Comparison of ENCODE assay signal across 8 mouse cellular contexts in the genomic region with DNA sequence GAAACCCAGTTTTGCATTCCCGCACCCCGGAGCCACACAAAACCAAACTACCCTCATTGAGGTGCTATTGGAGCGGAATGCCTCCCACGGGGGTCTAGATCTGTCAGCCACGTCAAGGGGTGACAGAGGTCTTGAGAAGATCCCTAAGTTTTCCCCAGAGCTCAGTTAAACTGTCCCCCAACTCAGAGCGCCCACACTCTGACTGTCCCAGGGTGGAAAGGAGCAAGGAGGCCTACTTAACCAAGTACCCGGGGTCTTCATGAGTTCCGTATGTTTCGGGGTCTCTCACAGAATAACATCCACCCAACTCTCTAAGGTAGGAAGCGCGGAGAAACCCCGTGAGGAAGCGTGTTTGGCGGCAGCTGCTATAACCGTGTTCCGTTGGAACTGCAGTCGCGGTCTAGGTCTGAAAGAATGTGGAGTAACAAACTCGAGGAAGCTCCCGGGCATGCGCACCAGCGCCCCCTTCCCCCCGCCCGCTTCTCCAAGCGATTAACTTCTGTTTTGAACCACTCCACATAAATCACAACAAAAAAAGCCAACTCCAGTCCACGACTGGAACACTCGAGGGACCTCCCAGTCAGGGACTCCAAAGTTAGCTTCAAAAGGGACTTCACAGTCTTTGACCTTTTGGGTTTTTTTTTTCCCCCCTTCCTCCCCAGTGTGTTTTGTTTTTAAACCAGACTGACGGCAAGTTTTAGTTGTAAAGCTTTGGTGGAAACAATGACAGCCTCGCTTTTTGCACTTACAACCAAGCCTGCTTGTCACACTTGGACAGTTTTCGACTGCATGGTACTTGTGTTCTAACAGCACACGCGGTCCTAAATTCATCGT. TPM values are rescaled to one million over a fixed set of nuclear protein-coding genes. Genes with fewer than 3 reads are reported as not detected.
A peak's percentile ranks its signal among the peaks of the same experiment; 100 is the strongest.
DNase-seq lines count a peak whose midpoint lies in the region; ATAC-seq and TF ChIP-seq lines count a peak whose summit lies in the region.

No protein-coding gene starts in this region.

- peak overlapping the region; percentile 99 for H3K4me2 ChIP-seq in heart, embryonic 16.5 days (ENCODE audit: low read depth, low read length)
- peak overlapping the region; percentile 94 for H3K4me2 ChIP-seq in lung, postnatal 0 days (replicated peaks; ENCODE audit: low read depth, low read length)

- H3K27me3 ChIP-seq in C2C12 (ENCODE audit: control insufficient read depth, insufficient read depth, insufficient read length): no peaks in the 10 kb centered on the region
- H3K27me3 ChIP-seq in heart, embryonic 16.5 days (ENCODE audit: control insufficient read depth, insufficient read depth, low read length): no peaks in the 10 kb centered on the region
- no peaks in the 10 kb centered on the region for H3K27me3 ChIP-seq in lung, postnatal 0 days (replicated peaks; ENCODE audit: insufficient read depth, low read length)

- 0 out of 2 replicates have a peak, but pooled peaks have one; percentile 46 for ATAC-seq in erythroid progenitor cell, adult 5-6 weeks (replicated peaks; ENCODE audit: low FRiP score, poor library complexity, severe bottlenecking)
- ATAC-seq in heart, embryonic 16.5 days (replicated peaks; ENCODE audit: extremely low read depth, insufficient read depth, low FRiP score): no peak
- 0 out of 2 replicates have a peak, but pooled peaks have one; percentile 6 for ATAC-seq in lung, postnatal 0 days

- H3K79me3 ChIP-seq in C2C12 (ENCODE audit: low read depth): peaks cover 63% of the 10 kb centered on the region

- H3K9ac ChIP-seq in heart, embryonic 16.5 days (ENCODE audit: low read length): peak overlapping the region; percentile 79
- H3K9ac ChIP-seq in lung, postnatal 0 days (replicated peaks; ENCODE audit: low read depth): peak overlapping the region; percentile 89

- H3K36me3 ChIP-seq in C2C12 (ENCODE audit: control insufficient read depth, insufficient read depth): peaks cover 22% of the 10 kb centered on the region
- H3K36me3 ChIP-seq in heart, embryonic 16.5 days (ENCODE audit: control insufficient read depth, insufficient read depth): peaks cover 4% of the 10 kb centered on the region; the same call in 1 of the 2 replicates
- H3K36me3 ChIP-seq in lung, postnatal 0 days (ENCODE audit: insufficient read depth, low read length): no peaks in the 10 kb centered on the region

- peak overlapping the region; percentile 79 for H3K4me3 ChIP-seq in C2C12 (ENCODE audit: insufficient read depth, poor library complexity, severe bottlenecking)
- peak overlapping the region; percentile 80 for H3K4me3 ChIP-seq in heart, embryonic 16.5 days (ENCODE audit: low read length)
- peak overlapping the region; percentile 62 for H3K4me3 ChIP-seq in lung, postnatal 0 days (ENCODE audit: low read depth, low read length)
- H3K4me3 ChIP-seq in olfactory bulb, adult 2 months (ENCODE audit: insufficient read depth, low read depth, low read length): peak overlapping the region; percentile 40

- H3K27ac ChIP-seq in heart, embryonic 16.5 days (ENCODE audit: low read length): peak overlapping the region; percentile 92
- peak overlapping the region; percentile 98 for H3K27ac ChIP-seq in lung, postnatal 0 days (ENCODE audit: low read length)
- peak overlapping the region; percentile 44 for H3K27ac ChIP-seq in olfactory bulb, adult 2 months (ENCODE audit: insufficient read depth, low read depth, low read length)

- H3K9me3 ChIP-seq in heart, embryonic 16.5 days (replicated peaks; ENCODE audit: control insufficient read depth, low read length): no peaks in the 10 kb centered on the region
- no peaks in the 10 kb centered on the region for H3K9me3 ChIP-seq in lung, postnatal 0 days (ENCODE audit: low read length)

- TF ChIP-seq CTCF in C2C12 (IDR thresholded peaks at IDR 0.05; ENCODE audit: control insufficient read depth, insufficient read depth, insufficient read length): no peak
- peak; percentile 53 for TF ChIP-seq CTCF in lung, postnatal 0 days (IDR thresholded peaks at IDR 0.05)
- no peak for TF ChIP-seq CTCF in olfactory bulb, adult 2 months (IDR thresholded peaks at IDR 0.05; ENCODE audit: insufficient read depth, low read depth, low read length)

- peaks cover 79% of the 10 kb centered on the region for H3K79me2 ChIP-seq in C2C12 (ENCODE audit: control insufficient read depth, insufficient read depth)

- TF ChIP-seq EP300 in lung, postnatal 0 days (IDR thresholded peaks at IDR 0.05): peak; percentile 54

- WGBS in heart, embryonic 16.5 days: 0% methylated on average over 33 of the region's 33 CpGs
- under 1% methylated on average over 33 of the region's 33 CpGs for whole genome bisulfite sequencing in lung, postnatal 0 days
- WGBS in olfactory bulb, adult 2 months: 2% methylated on average over 33 of the region's 33 CpGs

- peak; percentile 95 to 99 for DNase-seq in adrenal gland, adult (ENCODE audit: inconsistent age in 2 of 2, low spot score in 1 of 2)
- peak; percentile 97 for DNase-seq in kidney, postnatal 14 days
- DNase-seq in lung, postnatal 0 days (ENCODE audit: low spot score): peak; percentile 96
- DNase-seq in thymus, postnatal 4 days: peak; percentile 92

- H3K4me1 ChIP-seq in heart, embryonic 16.5 days (ENCODE audit: control insufficient read depth, insufficient read depth, low read length): peaks cover 14% of the 10 kb centered on the region
- H3K4me1 ChIP-seq in lung, postnatal 0 days (ENCODE audit: insufficient read depth, low read depth, low read length): no peaks in the 10 kb centered on the region; the same call in 1 of the 2 replicates
- peaks cover 29% of the 10 kb centered on the region for H3K4me1 ChIP-seq in olfactory bulb, adult 2 months (ENCODE audit: control insufficient read depth, insufficient read depth, low read length)

- peak overlapping the region; percentile 92 for H3ac ChIP-seq in C2C12 (ENCODE audit: control insufficient read depth, insufficient read length, low read depth)

- no peak for TF ChIP-seq POLR2A in olfactory bulb, adult 2 months (IDR thresholded peaks at IDR 0.05; ENCODE audit: insufficient read depth, low read depth, low read length)

TF ChIP-seq in C2C12, 6 proteins besides CTCF, POLR2A, EP300 and RAD21:
- TF ChIP-seq CEBPB (IDR thresholded peaks at IDR 0.05; ENCODE audit: low read depth) (no peak), MAX (IDR thresholded peaks at IDR 0.05) (peak; percentile 7)

RNA-seq across cellular contexts. Expression of gene Tgif1, which starts 3.7 kb away (rescaled TPM):
- polyA plus RNA-seq in C2C12 (2012; fragmentation: generic; extraction: Trizol): 46.7 TPM
- total RNA-seq in erythroid progenitor cell, adult 5-6 weeks (2015; ENCODE audit: low replicate concordance): 17.6 and 34.6 TPM in 2 replicates
- total RNA-seq in erythroid progenitor cell, adult 5-6 weeks (2017; ENCODE audit: low replicate concordance): 1.8 and 4.2 TPM in 2 replicates
- polyA plus RNA-seq in heart, embryonic 16.5 days (2015; fragmentation: Nextera tagmentation; extraction: Ambion mirVana): 19.7 and 20.7 TPM in 2 replicates
- 45.2 and 46.8 TPM in 2 replicates for polyA plus RNA-seq in lung, postnatal 0 days (2015; fragmentation: Nextera tagmentation; extraction: Ambion mirVana)
- polyA plus RNA-seq in olfactory bulb, adult 2 months (2012; ENCODE audit: insufficient read depth, insufficient read length, low replicate concordance, missing spikeins): not detected in 2 replicates

Comparison
In these comparisons a context has a peak if more than half of its experiments do, and no peak if none do; other contexts are left out.
1. H3K27ac ChIP-seq: peak in every context shown above with its lines; median percentile 98 in lung, postnatal 0 days; 92 in heart, embryonic 16.5 days; 44 in olfactory bulb, adult 2 months.
2. RNA of gene Tgif1, which starts 3.7 kb away (polyA plus RNA-seq): 46.7 TPM in C2C12 (single experiment), 45.2 to 46.8 TPM in lung, postnatal 0 days and 19.7 to 20.7 TPM in heart, embryonic 16.5 days; not detected in olfactory bulb, adult 2 months; every median in the first group is over 10 times any median in the second.
3. Peak in every context shown above with its lines, with median percentiles within 50 percentile points of each other: H3K4me3 ChIP-seq and DNase-seq.